Mouse (Mus musculus) adrenal gland, adult 8-10 months (tissue): ENCODE measurements around the gene P3h3. TPM values are rescaled to one million over a fixed set of nuclear protein-coding genes. Genes with fewer than 3 reads are reported as not detected.
"Not testable (repeated sequence)": the region's sequence is repeated elsewhere in the genome, so short reads cannot be mapped to it uniquely, and the experiment has no call there.

Source experiments
- DNase-seq: peaks from one replicate; pipeline ENCODE4 v3.0.0; 2022
- total RNA-seq, 4 experiments: library from RNA; stranded (reverse); gene quantifications; 2 replicates each; pipeline ENCODE4 v1.2.4; 2022

The P3h3 gene
- total RNA-seq, 4 experiments from 2014 or later: 26.2 to 43.9 (median 35.3) TPM

GRCm38 (mm10) chr6:124829799-124830700 is 27.5 kb downstream of the P3h3 start:
- DNase-seq: peak; percentile 93

GRCm38 (mm10) chr6:124828868-124829798 is 28.4 kb downstream of the P3h3 start, which contains the start of the genes Usp5 and Cdca3:
Usp5 (minus strand) TSS chr6:124829484.
Cdca3 (plus strand) TSS chr6:124829547.
- DNase-seq: peak; percentile 99

- peak; percentile 65 for DNase-seq
Observed at GRCm38 (mm10) chr6:124828101-124828592, 29.4 kb downstream of the P3h3 start.

- DNase-seq: no peak
Observed at GRCm38 (mm10) chr6:124822049-124822448, 35.5 kb downstream of the P3h3 start.

- DNase-seq: no peak
Observed at GRCm38 (mm10) chr6:124820891-124821290, 36.7 kb downstream of the P3h3 start.

- DNase-seq: no peak
Observed at GRCm38 (mm10) chr6:124817971-124818370, 39.6 kb downstream of the P3h3 start.

- no peak for DNase-seq
Observed at GRCm38 (mm10) chr6:124817563-124817962, 40.0 kb downstream of the P3h3 start.

GRCm38 (mm10) chr6:124817125-124817524 is 40.4 kb downstream of the P3h3 start:
- DNase-seq: no peak

- DNase-seq: no peak
Observed at GRCm38 (mm10) chr6:124816611-124817010, 40.9 kb downstream of the P3h3 start.

GRCm38 (mm10) chr6:124814858-124815774 is 42.4 kb downstream of the P3h3 start:
- DNase-seq: no peak

- no peak for DNase-seq
Observed at GRCm38 (mm10) chr6:124814448-124814847, 43.1 kb downstream of the P3h3 start.

GRCm38 (mm10) chr6:124813933-124814332 is 43.6 kb downstream of the P3h3 start, which contains the start of gene Tpi1:
Tpi1 (minus strand) TSS chr6:124814296.
- peak; percentile 90 for DNase-seq

- DNase-seq: peak; percentile 58
Observed at GRCm38 (mm10) chr6:124813496-124813895, 44.1 kb downstream of the P3h3 start.

- no peak for DNase-seq
Observed at GRCm38 (mm10) chr6:124812848-124813247, 44.7 kb downstream of the P3h3 start.

- DNase-seq: no peak
Observed at GRCm38 (mm10) chr6:124811701-124812560, 45.6 kb downstream of the P3h3 start.

GRCm38 (mm10) chr6:124811403-124811665 is 46.2 kb downstream of the P3h3 start:
- DNase-seq: no peak

- not testable (repeated sequence) for DNase-seq
Observed at GRCm38 (mm10) chr6:124810566-124811402, 46.8 kb downstream of the P3h3 start.

- DNase-seq: no peak
Observed at GRCm38 (mm10) chr6:124809775-124810538, 47.6 kb downstream of the P3h3 start.
